8 mouse cellular contexts compared by ENCODE assay signal in genomic region chr14:56811701-56812339, GRCm38 (mm10). TPM values are rescaled to one million over a fixed set of nuclear protein-coding genes. Genes with fewer than 3 reads are reported as not detected.
A peak's percentile ranks its signal among the peaks of the same experiment; 100 is the strongest.
DNase-seq lines count a peak whose midpoint lies in the region; ATAC-seq and TF ChIP-seq lines count a peak whose summit lies in the region.
"Not testable (repeated sequence)": the region's sequence is repeated elsewhere in the genome, so short reads cannot be mapped to it uniquely, and the experiment has no call there.

TSS of gene Zmym5 (minus strand) at chr14:56811716.

- intact Hi-C loops in left cerebral cortex, adult 2 months (cut with DNase I) = loop anchor here (2.0 kb wide), 1 partner anchor 75 kb away; the partner anchor contains the start of gene Zmym2

- peaks cover 39% of the 10 kb centered on the region for H3K79me2 ChIP-seq in macrophage (ENCODE audit: inconsistent target)

- peak; percentile 90 for DNase-seq in T-cell, adult 2 months (ENCODE audit: low spot score)
- peak; percentile 65 to 89 for DNase-seq in cerebellum, postnatal 4 days (ENCODE audit: low spot score in 2 of 2)
- peak; percentile 75 for DNase-seq in gastrocnemius, adult 18-20 months (ENCODE audit: low spot score)
- DNase-seq in left cerebral cortex, adult 2 months (ENCODE audit: extremely low spot score in 1 of 2, low spot score in 2 of 2) = peak; percentile 82 to 91
- peak; percentile 71 for DNase-seq in retina, postnatal 7 days (ENCODE audit: low read depth, low spot score)
- peak; percentile 88 for DNase-seq in urinary bladder, adult 2 months (ENCODE audit: low spot score)

- H3K9ac ChIP-seq in hindbrain, embryonic 16.5 days (ENCODE audit: low read depth, low read length) = peak within 1 kb of the TSS; percentile 79

- not testable (repeated sequence) for H3K36me3 ChIP-seq in hindbrain, embryonic 16.5 days (ENCODE audit: control insufficient read depth, insufficient read depth, low read length); macrophage (ENCODE audit: inconsistent target)

- peak within 1 kb of the TSS; percentile 90 for H3K27ac ChIP-seq in hindbrain, embryonic 16.5 days (ENCODE audit: low read depth, low read length)
- peak within 1 kb of the TSS; percentile 92 for H3K27ac ChIP-seq in left cerebral cortex, adult 2 months
- H3K27ac ChIP-seq in macrophage = peak within 1 kb of the TSS; percentile 40

- H3K27me3 ChIP-seq in hindbrain, embryonic 16.5 days (replicated peaks; ENCODE audit: control insufficient read depth, insufficient read depth, low read length) = not testable (repeated sequence)

- H3K4me3 ChIP-seq in hindbrain, embryonic 16.5 days (ENCODE audit: low read length) = peak within 1 kb of the TSS; percentile 73
- peak within 1 kb of the TSS; percentile 78 for H3K4me3 ChIP-seq in left cerebral cortex, adult 2 months
- peak within 1 kb of the TSS; percentile 71 for H3K4me3 ChIP-seq in macrophage (ENCODE audit: inconsistent target)

- H3K4me1 ChIP-seq in hindbrain, embryonic 16.5 days (ENCODE audit: control insufficient read depth, insufficient read depth, low read depth, low read length) = peaks cover 10% of the 10 kb centered on the region

- WGBS in hindbrain, embryonic 16.5 days = 0% methylated on average over 24 of the region's 72 CpGs
- whole genome bisulfite sequencing in macrophage (ENCODE audit: missing documents) = under 1% methylated on average over 21 of the region's 72 CpGs

- TF ChIP-seq CTCF in left cerebral cortex, adult 2 months (IDR thresholded peaks at IDR 0.05) = not testable (repeated sequence)

- H3K4me2 ChIP-seq in hindbrain, embryonic 16.5 days (ENCODE audit: low read length) = peak within 1 kb of the TSS; percentile 59

- not testable (repeated sequence) for H3K9me3 ChIP-seq in hindbrain, embryonic 16.5 days (ENCODE audit: control insufficient read depth, low read length)

- ATAC-seq in hindbrain, embryonic 16.5 days = peak; percentile 99

RNA-seq across cellular contexts. Expression of gene Zmym5, which starts in this region (rescaled TPM):
- 10 to 100 TPM; 17.8 to 18.8 TPM for total RNA-seq in gastrocnemius, adult 18-20 months (2021)
- 30.2 and 30.7 TPM in 2 replicates for polyA plus RNA-seq in hindbrain, embryonic 16.5 days (2015; fragmentation: Nextera tagmentation; extraction: Ambion mirVana)
- total RNA-seq in left cerebral cortex, adult 2 months (2021) = 10 to 100 TPM; 29.3 to 30.4 TPM
- 10 to 100 TPM; 47.0 to 97.9 (median 69.4) TPM for total RNA-seq in macrophage (2018; cell fraction: chromatin; rRNA removed)
- total RNA-seq in macrophage (2018; cell fraction: cytosol; rRNA removed) = 10 to 100 TPM in 23 of 26 experiments, 1 to 10 TPM in 3; 8.3 to 18.6 (median 13.0) TPM
- total RNA-seq in macrophage (2018; cell fraction: nucleus; rRNA removed) = 100 to 1,000 TPM in 3 of 26 experiments, 10 to 100 TPM in 23; 25.0 to 126 (median 66.7) TPM
- 10.0 to 23.2 TPM (median 16.3 TPM) in 3 replicates for polyA plus RNA-seq in macrophage (2018)
- polyA plus RNA-seq in urinary bladder, adult 2 months (2012; rRNA removed) = 37.0 and 38.2 TPM in 2 replicates

Comparison
In these comparisons a context has a peak if more than half of its experiments do, and no peak if none do; other contexts are left out.
1. Peak in every context shown above with its lines: DNase-seq, ATAC-seq, H3K4me3 ChIP-seq and H3K27ac ChIP-seq.
2. H3K27ac ChIP-seq: peak in every context shown above with its lines; median percentile 92 in left cerebral cortex, adult 2 months; 90 in hindbrain, embryonic 16.5 days; 40 in macrophage.